Mouse (Mus musculus): Measurements from ENCODE around the gene Eif4e2. TPM values are rescaled to one million over a fixed set of nuclear protein-coding genes. Genes with fewer than 3 reads are reported as not detected.

The Eif4e2 gene
- 10 to 100 TPM; 59.6 to 66.5 TPM for total RNA-seq (2021)

- DNase-seq (ENCODE audit: extremely low spot score in 1 of 2, low spot score in 1 of 2): peak; percentile 86
Observed at GRCm38 (mm10) chr1:87213735-87214704, at the start of gene Eif4e2. Gene Eif4e2, plus strand, starts transcription at chr1:87213914.

GRCm38 (mm10) chr1:87164164-87164795 is 49.4 kb upstream of the Eif4e2 start:
- DNase-seq (ENCODE audit: extremely low spot score in 1 of 2, low spot score in 1 of 2): no peak

- no peak for DNase-seq (ENCODE audit: extremely low spot score in 1 of 2, low spot score in 1 of 2)
Observed at GRCm38 (mm10) chr1:87164796-87165184, 48.9 kb upstream of the Eif4e2 start.

GRCm38 (mm10) chr1:87170458-87170857 is 43.3 kb upstream of the Eif4e2 start:
- no peak for DNase-seq (ENCODE audit: extremely low spot score in 1 of 2, low spot score in 1 of 2)

DNA sequence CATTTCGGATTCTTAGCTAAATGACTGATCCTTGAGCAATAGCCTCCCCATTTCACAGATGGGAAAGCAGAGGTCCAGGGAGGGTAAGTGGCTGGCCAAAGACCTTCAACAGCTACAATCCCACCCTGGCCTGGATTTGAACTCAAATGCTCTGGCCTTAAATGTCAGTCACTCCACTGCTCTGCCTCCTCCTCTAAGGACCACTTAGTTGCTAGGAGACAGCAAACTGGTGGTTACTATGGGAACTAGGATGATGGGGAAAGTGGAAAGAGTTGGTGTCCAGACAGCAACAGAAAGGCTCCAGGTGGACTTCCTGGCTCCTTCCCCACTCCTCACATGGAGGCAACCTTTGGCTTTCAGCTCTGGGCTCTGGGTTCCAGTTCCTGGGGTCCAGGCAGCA is 42.4 kb upstream of the Eif4e2 start:
- DNase-seq (ENCODE audit: extremely low spot score in 1 of 2, low spot score in 1 of 2): no peak

DNA sequence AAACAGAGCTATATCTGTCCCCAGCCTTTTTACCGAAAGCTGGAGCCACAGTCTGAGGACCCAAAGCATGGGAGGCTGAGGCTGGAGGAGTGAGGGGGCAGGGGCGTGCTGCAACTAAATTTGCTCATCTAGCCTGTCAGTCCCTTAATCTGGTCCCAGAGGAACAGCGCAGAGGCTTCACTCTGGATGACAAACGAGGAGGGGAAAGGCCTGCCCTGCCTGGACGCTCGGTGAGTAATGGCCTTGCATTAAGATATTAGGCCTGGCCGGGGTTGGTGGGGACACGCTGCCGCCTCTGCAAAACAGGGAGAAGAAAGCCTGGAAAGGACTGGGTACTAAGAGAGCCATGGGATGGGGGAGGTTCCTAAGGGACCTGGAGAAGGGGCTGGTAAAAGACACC is 41.4 kb upstream of the Eif4e2 start:
- DNase-seq (ENCODE audit: extremely low spot score in 1 of 2, low spot score in 1 of 2): no peak

- peak; percentile 48 to 62 for DNase-seq (ENCODE audit: extremely low spot score in 1 of 2, low spot score in 1 of 2)
Observed at GRCm38 (mm10) chr1:87174006-87174955, 39.4 kb upstream of the Eif4e2 start.

DNA sequence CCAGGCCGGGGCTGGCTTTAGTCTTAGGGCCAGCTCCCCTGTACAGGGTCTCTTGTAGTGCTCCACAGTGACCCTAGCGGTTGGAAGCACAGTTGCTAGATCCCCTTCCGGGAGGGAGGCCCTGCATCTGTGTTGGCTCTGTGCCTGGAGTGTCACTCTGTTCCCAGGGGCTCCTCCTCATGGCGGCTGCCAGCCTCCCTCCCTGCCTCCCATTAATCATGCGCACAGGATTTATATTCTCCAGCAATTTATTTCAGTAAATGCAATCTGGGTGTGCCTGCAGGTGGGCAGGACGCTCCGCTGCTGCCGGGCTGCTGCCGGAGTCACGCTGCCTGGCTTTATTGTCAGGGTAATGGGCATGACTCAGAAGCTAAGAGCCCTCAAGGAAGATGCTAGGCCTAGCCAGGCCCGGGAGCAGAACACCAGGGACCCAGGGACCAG is 37.8 kb upstream of the Eif4e2 start:
- peak in 1 of 2 experiments; percentile 54 for DNase-seq (ENCODE audit: extremely low spot score in 1 of 2, low spot score in 1 of 2)

GRCm38 (mm10) chr1:87180896-87181295 is 32.8 kb upstream of the Eif4e2 start:
- no peak for DNase-seq (ENCODE audit: extremely low spot score in 1 of 2, low spot score in 1 of 2)

GRCm38 (mm10) chr1:87183013-87183412 is 30.7 kb upstream of the Eif4e2 start, which contains the start of gene Prss56:
Gene Prss56, plus strand, starts transcription at chr1:87183313.
- DNase-seq (ENCODE audit: extremely low spot score in 1 of 2, low spot score in 1 of 2): no peak

GRCm38 (mm10) chr1:87183998-87184750 is 29.5 kb upstream of the Eif4e2 start:
- DNase-seq (ENCODE audit: extremely low spot score in 1 of 2, low spot score in 1 of 2): peak in 1 of 2 experiments; percentile 19

GRCm38 (mm10) chr1:87184751-87185139 is 29.0 kb upstream of the Eif4e2 start:
- peak; percentile 72 to 88 for DNase-seq (ENCODE audit: extremely low spot score in 1 of 2, low spot score in 1 of 2)

DNA sequence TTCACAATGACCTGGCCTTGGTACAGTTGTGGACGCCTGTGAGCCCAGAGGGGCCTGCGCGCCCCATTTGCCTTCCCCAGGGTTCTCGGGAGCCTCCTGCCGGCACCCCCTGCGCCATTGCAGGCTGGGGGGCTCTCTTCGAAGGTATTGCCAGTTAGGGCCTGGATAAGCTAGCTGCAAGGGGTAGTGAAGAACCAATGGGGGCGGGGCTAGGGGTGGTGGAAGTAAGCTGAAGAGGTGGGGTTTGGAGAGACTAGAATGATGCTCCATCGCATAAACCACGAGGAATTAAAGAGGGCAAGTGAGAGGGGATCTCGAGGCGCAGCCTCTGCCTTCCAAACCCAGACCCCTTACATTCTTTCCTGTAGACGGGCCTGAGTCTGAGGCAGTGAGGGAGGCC is 28.2 kb upstream of the Eif4e2 start:
- DNase-seq (ENCODE audit: extremely low spot score in 1 of 2, low spot score in 1 of 2): no peak

- DNase-seq (ENCODE audit: extremely low spot score in 1 of 2, low spot score in 1 of 2): no peak
Observed at GRCm38 (mm10) chr1:87186261-87187036, 27.3 kb upstream of the Eif4e2 start.

DNA sequence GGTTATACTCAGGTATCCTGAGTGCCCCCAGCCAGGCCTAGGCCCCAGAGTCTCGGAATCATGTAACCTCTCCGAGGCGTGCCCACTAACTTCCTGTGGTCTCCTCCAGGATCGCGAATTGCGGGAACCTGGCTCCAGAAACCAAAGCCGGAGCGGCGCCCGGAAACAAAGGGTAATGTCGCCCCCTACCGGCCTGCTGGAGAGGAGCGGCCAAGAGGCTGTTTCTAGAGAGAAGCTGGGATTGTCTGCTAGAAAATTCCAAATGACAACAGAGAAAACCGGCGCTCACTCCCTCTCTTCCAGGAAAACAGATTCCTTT is 26.7 kb upstream of the Eif4e2 start:
- peak; percentile 63 to 88 for DNase-seq (ENCODE audit: extremely low spot score in 1 of 2, low spot score in 1 of 2)

DNA sequence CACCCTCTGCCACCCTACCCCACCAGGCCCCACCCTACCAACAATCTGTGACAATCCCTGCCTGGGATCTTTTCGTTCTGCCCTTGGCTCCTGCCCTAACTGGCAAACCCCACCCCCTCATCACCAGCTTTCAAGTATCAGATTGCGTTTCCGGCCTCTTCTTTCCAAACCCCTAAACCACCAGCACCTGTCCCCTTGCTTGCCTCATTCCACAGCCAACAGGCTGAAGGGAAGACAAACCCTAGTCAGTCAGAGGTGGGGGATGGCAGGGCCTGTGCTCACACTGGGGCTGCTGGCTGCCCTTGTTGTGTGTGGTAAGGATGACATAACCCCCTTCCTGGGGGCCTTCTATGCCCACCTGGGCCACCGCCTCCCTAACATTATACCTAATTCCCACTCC is 23.3 kb upstream of the Eif4e2 start, which contains the start of gene Chrnd:
Gene Chrnd, plus strand, starts transcription at position 179 of the 400 bp plus-strand sequence.
- no peak for DNase-seq (ENCODE audit: extremely low spot score in 1 of 2, low spot score in 1 of 2)

DNA sequence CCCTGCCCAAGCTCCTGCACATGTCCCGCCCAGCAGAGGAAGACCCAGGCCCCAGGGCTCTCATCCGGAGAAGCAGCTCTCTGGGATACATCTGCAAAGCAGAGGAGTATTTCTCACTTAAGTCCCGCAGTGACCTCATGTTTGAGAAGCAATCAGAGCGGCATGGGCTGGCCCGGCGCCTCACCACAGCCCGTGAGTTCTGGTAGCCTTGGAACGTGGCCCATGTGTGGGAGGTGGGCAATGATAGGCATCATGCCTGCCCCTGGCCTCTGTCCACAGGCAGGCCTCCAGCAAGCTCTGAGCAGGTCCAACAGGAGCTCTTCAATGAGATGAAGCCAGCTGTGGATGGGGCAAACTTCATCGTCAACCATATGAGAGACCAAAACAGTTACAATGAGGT is 16.4 kb upstream of the Eif4e2 start:
- DNase-seq (ENCODE audit: extremely low spot score in 1 of 2, low spot score in 1 of 2): no peak

GRCm38 (mm10) chr1:87198119-87199065 is 15.3 kb upstream of the Eif4e2 start:
- no peak for DNase-seq (ENCODE audit: extremely low spot score in 1 of 2, low spot score in 1 of 2)

All from layer of hippocampus, postnatal 25 days (tissue).